Mouse (Mus musculus) limb, embryonic 11.5 days (tissue): ENCODE measurements around the gene Rab6b. TPM values are rescaled to one million over a fixed set of nuclear protein-coding genes. Genes with fewer than 3 reads are reported as not detected.

ENCODE experiments used
- ATAC-seq: fragments of 200-750 bp; cut with Nextera tagmentation; 2 replicates; pipeline ENCODE4 v1.8.0; 2017; ENCODE audit warnings: low read depth; ENCODE audit not compliant: insufficient number of reproducible peaks, low FRiP score, low TSS enrichment
- DNase-seq: peaks from one replicate; pipeline ENCODE4 v3.0.0-alpha.2; 2015; ENCODE audit warnings: low spot score
- H3K27ac ChIP-seq: fragments of 300-500 bp; sonication (generic); replicated peaks from 2 replicates; pipeline ENCODE4 v1.5.1; 2014; ENCODE audit warnings: low read depth, mild to moderate bottlenecking, low read length
- H3K27me3 ChIP-seq: fragments of 300-500 bp; sonication (generic); 2 replicates; pipeline ENCODE4 v1.6.1; 2014; ENCODE audit warnings: mild to moderate bottlenecking, low read length, mixed read lengths; ENCODE audit not compliant: control insufficient read depth, insufficient read depth
- H3K36me3 ChIP-seq: fragments of 300-500 bp; sonication (generic); 2 replicates; pipeline ENCODE4 v1.6.1; 2014; ENCODE audit warnings: mild to moderate bottlenecking, low read length, moderate library complexity, mixed read lengths; ENCODE audit not compliant: control insufficient read depth, insufficient read depth
- H3K4me1 ChIP-seq: fragments of 300-500 bp; sonication (generic); 2 replicates; pipeline ENCODE4 v1.6.1; 2014; ENCODE audit warnings: low read length, mixed read lengths; ENCODE audit not compliant: control insufficient read depth, insufficient read depth
- H3K4me2 ChIP-seq: fragments of 300-500 bp; sonication (generic); 2 replicates; pipeline ENCODE4 v1.6.1; 2014; ENCODE audit warnings: low read depth, mild to moderate bottlenecking, moderate library complexity; ENCODE audit not compliant: severe bottlenecking
- H3K4me3 ChIP-seq: fragments of 300-500 bp; sonication (generic); 2 replicates; pipeline ENCODE4 v1.5.1; 2014; ENCODE audit warnings: low read depth, low read length
- H3K9ac ChIP-seq: fragments of 300-500 bp; sonication (generic); 2 replicates; pipeline ENCODE4 v1.6.1; 2014; ENCODE audit warnings: mild to moderate bottlenecking, low read length
- H3K9me3 ChIP-seq: fragments of 300-500 bp; sonication (generic); 2 replicates; pipeline ENCODE4 v1.6.1; 2016; ENCODE audit warnings: low read length; ENCODE audit not compliant: control insufficient read depth
- WGBS: fragments of 180-500 bp; shearing (Covaris S2); extraction: QIAGEN DNeasy Blood & Tissue Kit; methylation state at CpG from one replicate; pipeline ENCODE4 v1.1.7; 2014; 5-methylcytosine and 5-hydroxymethylcytosine counted together
- polyA plus RNA-seq: library from polyadenylated mRNA; unstranded; fragments of >200 nt; fragmentation: Nextera tagmentation; extraction: Ambion mirVana; gene quantifications from 2 replicates; pipeline ENCODE4 v1.2.1, GENCODE M21; 2014

Rab6b gene
- polyA plus RNA-seq, 1 experiment from 2014 or later: 1.9 TPM

DNA sequence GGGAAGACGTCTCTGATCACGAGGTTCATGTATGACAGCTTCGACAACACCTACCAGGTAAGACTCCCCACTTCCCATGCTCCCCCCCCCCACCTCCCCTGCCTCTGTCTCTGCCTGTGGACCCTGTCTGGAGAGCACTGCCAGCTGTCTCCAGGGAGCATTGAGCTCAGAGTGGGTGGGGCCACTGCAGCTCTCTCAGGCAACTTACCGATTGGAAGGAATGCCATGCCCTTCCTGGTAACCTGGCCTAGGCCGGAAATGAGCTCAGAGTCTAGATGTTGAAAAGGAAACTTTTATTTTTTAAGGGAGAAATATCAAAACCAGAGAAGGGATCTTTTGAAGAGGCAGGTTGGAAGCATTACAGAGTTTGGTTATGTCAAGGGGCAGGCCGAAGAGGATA, 28.8 kb downstream of the Rab6b start:
- DNase-seq (no peak), ATAC-seq (no peak)
- no peak overlapping the region for H3K9ac ChIP-seq
- no peak overlapping the region for H3K4me3 ChIP-seq
- H3K27ac ChIP-seq: no peak overlapping the region
- H3K4me1 ChIP-seq: peaks cover 3% of the 10 kb centered on the region; the same call in 1 of the 2 replicates
- H3K4me2 ChIP-seq: no peak overlapping the region
- no peaks in the 10 kb centered on the region for H3K36me3 ChIP-seq
- WGBS: 84% methylated on average over 6 of the region's 6 CpGs
- H3K27me3 ChIP-seq: no peaks in the 10 kb centered on the region
- no peaks in the 10 kb centered on the region for H3K9me3 ChIP-seq

DNA sequence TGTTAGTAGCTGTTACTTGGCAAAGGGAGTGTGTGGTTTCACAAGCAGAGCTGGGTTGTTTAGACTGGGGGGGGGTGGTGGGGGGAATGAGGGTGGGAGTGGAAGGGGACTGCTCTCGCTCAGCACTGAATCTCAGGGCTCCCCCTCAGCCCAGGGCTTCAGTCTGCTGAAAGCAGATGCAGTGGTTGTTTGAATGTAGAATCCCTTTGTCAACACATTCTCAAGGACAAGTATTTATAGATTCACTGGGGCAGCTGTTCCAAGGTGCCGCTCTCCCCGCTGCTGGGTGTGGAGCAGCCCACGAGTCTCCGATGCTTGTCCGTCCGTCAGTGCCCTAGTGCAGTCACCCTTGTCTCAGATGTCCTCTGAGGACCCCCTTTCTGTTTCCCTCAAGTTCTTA, 29.7 kb downstream of the Rab6b start:
- Histone ChIP-seq H3K9ac (no peak overlapping the region), H3K27ac (no peak overlapping the region), H3K27me3 (no peaks in the 10 kb centered on the region), H3K9me3 (no peaks in the 10 kb centered on the region), H3K4me3 (no peak overlapping the region), H3K4me2 (no peak overlapping the region), H3K36me3 (no peaks in the 10 kb centered on the region), H3K4me1 (peaks cover 4% of the 10 kb centered on the region; the same call in 1 of the 2 replicates)
- WGBS: 96% methylated on average over 7 of the region's 7 CpGs
- DNase-seq (no peak), ATAC-seq (no peak)

DNA sequence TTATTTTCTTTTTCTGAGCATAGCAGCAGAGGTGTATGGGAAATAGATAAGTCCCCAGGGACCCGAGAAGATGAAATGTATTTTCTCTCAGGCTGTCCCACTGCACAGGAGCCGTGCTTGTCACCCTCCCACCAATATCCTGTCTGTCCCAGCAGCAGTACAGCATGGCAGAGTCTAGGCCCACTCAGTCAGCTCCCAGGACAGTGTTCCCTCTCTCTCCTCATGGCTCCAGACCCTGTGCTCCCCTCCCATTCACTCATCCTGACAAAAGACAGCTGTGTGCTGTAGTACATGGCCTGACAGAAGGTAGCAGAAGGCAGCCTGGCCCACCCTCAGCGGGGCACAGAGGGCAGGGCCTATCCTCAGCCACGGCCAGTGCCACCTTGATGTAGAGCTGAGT, 32.3 kb downstream of the Rab6b start:
- no peak for DNase-seq
- Histone ChIP-seq H3K27me3 (no peaks in the 10 kb centered on the region), H3K4me2 (no peak overlapping the region), H3K4me3 (no peak overlapping the region), H3K27ac (no peak overlapping the region), H3K36me3 (no peaks in the 10 kb centered on the region), H3K9me3 (no peaks in the 10 kb centered on the region), H3K4me1 (peaks cover 4% of the 10 kb centered on the region; the same call in 1 of the 2 replicates), H3K9ac (no peak overlapping the region)
- ATAC-seq: no peak
- WGBS: 60% methylated on average over 4 of the region's 4 CpGs

DNA sequence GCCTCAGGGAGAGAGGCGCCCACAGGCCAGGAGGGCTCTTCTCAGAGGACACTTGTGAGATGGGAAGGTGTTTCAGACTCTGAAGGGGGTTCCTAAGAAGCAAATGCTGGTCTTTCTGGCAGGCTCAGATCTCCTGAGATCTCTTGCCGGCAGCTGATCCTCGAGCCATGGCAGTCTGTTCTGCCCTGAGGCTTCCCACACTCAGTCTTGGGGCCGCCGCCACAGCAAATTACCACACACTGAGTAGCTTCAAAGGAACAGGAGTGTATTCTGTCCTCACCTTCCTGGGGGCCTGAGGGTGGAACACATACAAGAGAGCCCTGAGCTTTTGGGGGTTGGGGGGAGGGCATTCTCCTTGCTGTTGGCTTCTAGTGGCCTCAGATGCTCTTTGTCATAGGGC, 33.8 kb downstream of the Rab6b start:
- no peak overlapping the region for H3K4me3 ChIP-seq
- peaks cover 4% of the 10 kb centered on the region; the same call in 1 of the 2 replicates for H3K4me1 ChIP-seq
- no peaks in the 10 kb centered on the region for H3K36me3 ChIP-seq
- DNase-seq (no peak), ATAC-seq (no peak)
- H3K27ac ChIP-seq: no peak overlapping the region
- 18% methylated on average over 5 of the region's 5 CpGs for WGBS
- H3K27me3 ChIP-seq: no peaks in the 10 kb centered on the region
- no peak overlapping the region for H3K4me2 ChIP-seq
- no peak overlapping the region for H3K9ac ChIP-seq
- H3K9me3 ChIP-seq: no peaks in the 10 kb centered on the region

DNA sequence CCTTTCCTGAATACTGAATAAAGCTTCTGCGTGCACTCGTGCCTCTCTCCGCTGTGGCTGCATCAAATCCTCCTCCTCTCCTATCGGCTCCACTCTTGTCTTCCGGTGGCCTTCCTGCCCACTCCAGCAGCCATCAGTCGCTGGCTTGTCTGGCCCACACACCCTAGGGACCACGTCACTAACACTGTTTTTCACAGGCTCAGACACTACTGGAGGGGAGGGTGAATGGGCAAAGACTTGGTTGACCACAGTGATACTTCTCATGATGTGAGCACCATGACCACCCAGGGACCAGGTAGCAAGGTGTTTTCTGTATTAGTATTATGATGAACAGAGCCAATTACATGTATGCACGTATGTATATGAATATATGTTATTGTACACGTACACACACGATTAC, 34.7 kb downstream of the Rab6b start:
- Histone ChIP-seq H3K9ac (no peak overlapping the region), H3K9me3 (no peaks in the 10 kb centered on the region), H3K4me3 (no peak overlapping the region), H3K27me3 (no peaks in the 10 kb centered on the region), H3K4me1 (peaks cover 4% of the 10 kb centered on the region; the same call in 1 of the 2 replicates), H3K4me2 (no peak overlapping the region), H3K36me3 (no peaks in the 10 kb centered on the region), H3K27ac (no peak overlapping the region)
- WGBS: 86% methylated on average over 10 of the region's 10 CpGs
- ATAC-seq: no peak
- DNase-seq: no peak

DNA sequence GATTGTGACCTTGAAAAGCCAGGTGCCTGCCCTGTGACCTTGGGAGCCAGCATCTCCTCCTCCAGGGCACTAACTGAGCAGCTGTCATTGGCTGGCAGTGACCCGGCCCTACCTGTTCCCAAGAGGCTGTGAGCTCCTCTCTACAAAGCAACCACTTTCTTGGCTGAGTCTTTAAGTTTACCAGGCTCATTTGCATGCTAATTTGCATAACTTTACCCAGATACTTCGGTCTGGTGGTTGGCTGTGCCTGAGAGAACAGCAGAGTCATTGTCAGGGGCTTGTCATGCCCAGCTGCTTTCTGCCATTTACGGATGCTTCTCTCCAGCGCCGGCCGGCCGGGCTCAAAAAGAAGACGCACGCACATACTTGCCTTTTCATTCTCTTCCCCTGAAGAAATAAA, 35.1 kb downstream of the Rab6b start:
- Histone ChIP-seq H3K4me1 (peaks cover 4% of the 10 kb centered on the region; the same call in 1 of the 2 replicates), H3K27ac (no peak overlapping the region), H3K4me2 (no peak overlapping the region), H3K9ac (no peak overlapping the region), H3K27me3 (no peaks in the 10 kb centered on the region), H3K9me3 (no peaks in the 10 kb centered on the region), H3K4me3 (no peak overlapping the region), H3K36me3 (no peaks in the 10 kb centered on the region)
- WGBS: 53% methylated on average over 9 of the region's 9 CpGs
- no peak for ATAC-seq
- DNase-seq: no peak

DNA sequence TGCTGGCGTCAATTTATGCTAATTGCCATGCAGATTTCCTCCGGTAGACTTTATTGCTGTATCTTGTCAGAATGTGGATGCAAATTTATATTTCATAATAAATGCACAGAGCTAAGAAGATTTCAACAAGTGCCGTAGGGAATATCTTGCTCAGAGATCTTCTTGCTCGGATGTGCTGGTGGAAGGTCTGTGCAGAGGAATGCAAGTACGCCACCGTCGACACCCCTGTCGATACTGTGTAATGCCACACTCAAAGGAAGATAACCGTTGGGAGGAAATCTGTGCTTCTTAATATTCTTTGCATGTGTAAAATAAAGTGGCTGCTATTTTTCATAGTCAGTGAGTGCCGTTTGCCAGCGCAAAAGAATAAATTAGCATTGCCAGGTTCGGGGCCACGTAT, 35.5 kb downstream of the Rab6b start:
- no peak overlapping the region for H3K9ac ChIP-seq
- H3K36me3 ChIP-seq: no peaks in the 10 kb centered on the region
- no peak overlapping the region for H3K4me3 ChIP-seq
- H3K4me1 ChIP-seq: peaks cover 4% of the 10 kb centered on the region; the same call in 1 of the 2 replicates
- no peaks in the 10 kb centered on the region for H3K9me3 ChIP-seq
- no peak overlapping the region for H3K27ac ChIP-seq
- no peak overlapping the region for H3K4me2 ChIP-seq
- no peaks in the 10 kb centered on the region for H3K27me3 ChIP-seq
- no peak for DNase-seq
- 80% methylated on average over 13 of the region's 13 CpGs for WGBS
- ATAC-seq: no peak

DNA sequence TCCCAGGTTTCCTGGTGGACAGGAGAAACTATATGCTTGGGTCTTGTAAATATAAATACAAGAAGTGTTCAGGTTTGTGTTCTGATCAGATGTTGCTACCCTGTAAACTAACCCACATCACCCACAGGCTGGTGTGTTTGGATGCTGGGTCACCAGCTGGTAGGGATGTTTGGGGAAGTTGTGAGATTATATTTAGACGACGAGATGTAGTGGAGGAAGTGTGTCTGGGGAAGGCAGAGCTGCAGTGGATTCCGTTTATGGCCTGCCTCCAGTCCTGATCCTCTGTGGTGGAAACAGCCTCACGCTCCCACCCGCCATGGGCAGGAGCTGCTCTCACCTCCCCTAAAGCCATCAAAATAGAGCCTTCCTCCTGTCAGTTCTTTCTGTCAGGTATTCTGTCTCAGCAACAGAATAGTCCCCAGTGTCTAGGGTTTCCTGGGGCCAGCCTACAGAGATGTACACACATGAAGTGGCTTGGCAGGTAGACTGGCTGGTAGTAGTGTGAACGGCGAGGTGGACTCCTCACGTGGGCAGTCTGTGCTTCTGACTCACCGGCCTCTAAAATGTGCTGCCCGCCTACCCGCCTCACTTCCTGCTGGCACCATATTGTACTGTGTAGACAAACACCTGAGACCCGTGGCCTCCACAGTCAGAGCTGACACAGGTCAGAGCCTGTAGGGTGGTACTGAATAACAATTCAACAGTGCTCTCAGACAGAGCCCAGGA, 37.6 kb downstream of the Rab6b start:
- H3K36me3 ChIP-seq: no peaks in the 10 kb centered on the region
- WGBS: 87% methylated on average over 12 of the region's 12 CpGs
- DNase-seq (no peak), ATAC-seq (no peak)
- no peak overlapping the region for H3K27ac ChIP-seq
- no peak overlapping the region for H3K4me3 ChIP-seq
- no peak overlapping the region for H3K9ac ChIP-seq
- H3K27me3 ChIP-seq: no peaks in the 10 kb centered on the region
- H3K4me1 ChIP-seq: peaks cover 4% of the 10 kb centered on the region; the same call in 1 of the 2 replicates
- no peak overlapping the region for H3K4me2 ChIP-seq
- H3K9me3 ChIP-seq: no peaks in the 10 kb centered on the region

DNA sequence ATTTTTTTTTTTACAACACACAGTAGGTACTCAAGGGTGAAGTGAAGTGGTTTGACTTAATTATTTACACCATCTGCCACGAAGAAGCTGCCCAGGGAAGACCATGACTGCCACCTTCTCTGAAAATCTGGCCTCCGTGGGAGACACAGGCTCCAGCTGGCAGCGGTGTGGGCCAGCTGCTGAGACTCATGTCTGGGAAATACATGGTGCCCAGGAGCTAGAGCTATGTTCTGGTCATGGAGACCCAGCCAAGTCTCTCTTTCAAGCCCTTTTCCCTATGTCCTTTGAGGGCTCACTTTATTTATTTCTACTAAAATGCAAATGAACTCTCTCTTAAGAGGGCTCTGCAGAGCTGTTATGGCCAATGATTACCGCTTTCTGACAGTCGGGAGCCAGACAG, 41.7 kb downstream of the Rab6b start:
- Histone ChIP-seq H3K9ac (no peak overlapping the region), H3K4me1 (no peaks in the 10 kb centered on the region), H3K9me3 (no peaks in the 10 kb centered on the region), H3K27ac (no peak overlapping the region), H3K27me3 (no peaks in the 10 kb centered on the region), H3K4me3 (no peak overlapping the region), H3K4me2 (no peak overlapping the region), H3K36me3 (no peaks in the 10 kb centered on the region)
- DNase-seq (no peak), ATAC-seq (no peak)
- WGBS: 76% methylated on average over 5 of the region's 5 CpGs
